In the genomic region with DNA sequence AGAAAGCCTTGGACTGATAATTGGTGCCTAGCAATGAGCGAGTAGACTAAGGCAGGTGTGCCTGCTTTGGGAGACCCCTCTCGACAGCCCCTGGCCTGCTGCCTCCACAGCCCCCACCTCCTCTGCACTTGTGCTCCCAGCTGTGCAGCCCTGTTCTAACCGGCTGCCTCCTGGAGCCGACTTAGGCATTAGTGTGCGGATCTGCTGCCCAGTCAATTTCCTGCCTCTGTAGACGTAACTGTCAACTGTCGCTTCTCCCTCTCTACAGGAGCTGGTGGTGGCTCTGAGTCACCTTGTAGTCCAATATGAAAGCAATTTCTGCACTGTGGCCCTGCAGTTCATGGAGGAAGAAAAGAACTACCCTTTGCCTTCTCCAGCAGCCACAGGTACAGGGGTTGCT, we compare ENCODE assay signal across 12 mouse cellular contexts. TPM values are rescaled to one million over a fixed set of nuclear protein-coding genes. Genes with fewer than 3 reads are reported as not detected.
DNase-seq lines count a peak whose midpoint lies in the region; ATAC-seq and TF ChIP-seq lines count a peak whose summit lies in the region.
"Had no signal": no experiment of that assay in that cellular context is flagged by ENCODE, and none has a peak within 500 bp of the region (broad histone marks: within the 10 kb centered on the region; RNA-seq: fewer than 3 reads in every experiment).

No protein-coding gene starts in this region.

- H3ac ChIP-seq in myocyte (ENCODE audit: control insufficient read depth, insufficient read length): no peak overlapping the region

- H3K79me2 ChIP-seq in myocyte (ENCODE audit: control insufficient read depth, insufficient read depth): no peaks in the 10 kb centered on the region

- WGBS in midbrain, embryonic 11.5 days: 75% methylated on average over 7 of the region's 7 CpGs

- H3K36me3 ChIP-seq in myocyte (ENCODE audit: control insufficient read depth, insufficient read depth): peaks cover 20% of the 10 kb centered on the region
- peaks cover 9% of the 10 kb centered on the region; the same call in 1 of the 2 replicates for H3K36me3 ChIP-seq in midbrain, embryonic 11.5 days (ENCODE audit: control insufficient read depth, insufficient read depth, low read length)

- H3K4me1 ChIP-seq in embryonic fibroblast, embryonic 13.5 days (ENCODE audit: control insufficient read depth, insufficient read depth, low read length): peaks cover 10% of the 10 kb centered on the region
- no peaks in the 10 kb centered on the region for H3K4me1 ChIP-seq in midbrain, embryonic 11.5 days (ENCODE audit: control insufficient read depth, insufficient read depth, low read length)

- no peak for TF ChIP-seq POLR2A in embryonic fibroblast, embryonic 13.5 days (IDR thresholded peaks at IDR 0.05; ENCODE audit: low read depth, low read length)
- TF ChIP-seq POLR2A in myocyte (IDR thresholded peaks at IDR 0.05; ENCODE audit: insufficient read length, low read depth): no peak

- H3K4me3 ChIP-seq in embryonic fibroblast, embryonic 13.5 days (ENCODE audit: insufficient read depth, low read length): no peak overlapping the region
- no peak overlapping the region for H3K4me3 ChIP-seq in myocyte
- no peak overlapping the region for H3K4me3 ChIP-seq in midbrain, embryonic 11.5 days (ENCODE audit: low read depth, low read length)
- H3K4me3 ChIP-seq: liver, embryonic 13.5 days; midbrain, embryonic 10.5 days had no signal

- H3K9ac ChIP-seq in midbrain, embryonic 11.5 days (ENCODE audit: low read length): no peak overlapping the region
- H3K9ac ChIP-seq: liver, embryonic 13.5 days had no signal

- no peaks in the 10 kb centered on the region for H3K9me3 ChIP-seq in midbrain, embryonic 11.5 days (ENCODE audit: control insufficient read depth, low read length)
- H3K9me3 ChIP-seq: liver, embryonic 13.5 days; midbrain, embryonic 10.5 days had no signal

- H3K4me2 ChIP-seq in myocyte (ENCODE audit: low read depth): peak overlapping the region; percentile 54
- H3K4me2 ChIP-seq in midbrain, embryonic 11.5 days: no peak overlapping the region
- H3K4me2 ChIP-seq: liver, embryonic 13.5 days had no signal

- ATAC-seq in CD4-positive, CD25-positive, alpha-beta regulatory T cell, adult 4 months: no peak
- ATAC-seq in midbrain, embryonic 11.5 days (ENCODE audit: low FRiP score): no peak

- no peaks in the 10 kb centered on the region for H3K27me3 ChIP-seq in myocyte (ENCODE audit: control insufficient read depth, insufficient read depth, insufficient read length)
- no peaks in the 10 kb centered on the region for H3K27me3 ChIP-seq in midbrain, embryonic 11.5 days (ENCODE audit: control insufficient read depth, insufficient read depth, low read length)
- H3K27me3 ChIP-seq: liver, embryonic 13.5 days had no signal

- TF ChIP-seq CTCF in embryonic fibroblast, embryonic 13.5 days (IDR thresholded peaks at IDR 0.05; ENCODE audit: borderline replicate concordance, insufficient read depth, low read length): no peak

- H3K27ac ChIP-seq in embryonic fibroblast, embryonic 13.5 days (ENCODE audit: insufficient read depth, low read length): peak overlapping the region; percentile 58
- H3K27ac ChIP-seq in midbrain, embryonic 11.5 days (ENCODE audit: low read depth, low read length): no peak overlapping the region
- H3K27ac ChIP-seq: midbrain, embryonic 10.5 days had no signal

- peak; percentile 34 for DNase-seq in CD4-positive, CD25-positive, alpha-beta regulatory T cell, adult 2 months (ENCODE audit: low read depth, low spot score)
- peak; percentile 92 for DNase-seq in 416B (ENCODE audit: low read depth)
- no peak for DNase-seq in adrenal gland, adult 2 months
- no peak for DNase-seq in midbrain, embryonic 11.5 days (ENCODE audit: low spot score, missing footprints)
- DNase-seq in right cerebral cortex, postnatal 14 days: no peak
- DNase-seq: cerebellum, postnatal 14 days; heart, postnatal 14 days; liver, embryonic 13.5 days had no signal

TF ChIP-seq in myocyte, 11 proteins besides CTCF, POLR2A, EP300 and RAD21:
- TF ChIP-seq MAX (IDR thresholded peaks at IDR 0.05; ENCODE audit: low read depth): no peak
- no peak for TF ChIP-seq REST (IDR thresholded peaks at IDR 0.05; ENCODE audit: insufficient read depth, insufficient read length)
- TF ChIP-seq SRF (IDR thresholded peaks at IDR 0.05; ENCODE audit: control insufficient read depth, insufficient read length, low read depth): no peak
- no peak for TF ChIP-seq E2F4 (IDR thresholded peaks at IDR 0.05; ENCODE audit: insufficient read depth)
- peak in 2 of 3 experiments; percentile 42 to 65 for TF ChIP-seq MYOG (IDR thresholded peaks at IDR 0.05; ENCODE audit: control insufficient read depth in 1 of 3, insufficient read depth in 1 of 3, insufficient read length in 2 of 3, low read depth in 2 of 3)
- peak in 2 of 3 experiments; percentile 44 to 58 for TF ChIP-seq MYOD1 (IDR thresholded peaks at IDR 0.05; ENCODE audit: control insufficient read depth in 1 of 3, insufficient read length in 2 of 3, low read depth in 2 of 3)
- TF ChIP-seq CEBPB (IDR thresholded peaks at IDR 0.05; ENCODE audit: insufficient read depth, poor library complexity, severe bottlenecking): no peak

RNA-seq across cellular contexts. Expression of a gene that starts 57.2 kb away (rescaled TPM):
- 10 to 100 TPM; 46.8 to 64.7 TPM for polyA plus RNA-seq in CD4-positive, CD25-positive, alpha-beta regulatory T cell, adult 4 months (2017; shearing (Covaris generic))
- polyA plus RNA-seq in embryonic fibroblast, embryonic 13.5 days (2011; ENCODE audit: insufficient read length, low read depth, missing spikeins): 29.5 and 30.3 TPM in 2 replicates
- 60.5 TPM for polyA plus RNA-seq in myocyte (2012; fragmentation: generic; extraction: Trizol)
- total RNA-seq in adrenal gland, adult 2 months (2021): 10 to 100 TPM; 26.0 to 34.9 TPM
- 56.8 and 66.5 TPM in 2 replicates for polyA plus RNA-seq in adrenal gland, adult 2 months (2012; rRNA removed)
- 85.4 and 91.8 TPM in 2 replicates for polyA plus RNA-seq in midbrain, embryonic 11.5 days (2014; fragmentation: Nextera tagmentation; extraction: Ambion mirVana)

Comparison
In these comparisons a context has a peak if more than half of its experiments do, and no peak if none do; other contexts are left out.
1. DNase-seq: peak in CD4-positive, CD25-positive, alpha-beta regulatory T cell, adult 2 months (single experiment) and 416B (single experiment); none in adrenal gland, adult 2 months (single experiment), midbrain, embryonic 11.5 days (single experiment) and right cerebral cortex, postnatal 14 days (single experiment).